Mouse (Mus musculus) bone marrow, adult 2 months (tissue): Measurements from ENCODE around the gene Peak1.

Source experiments
- CTCF ChIP-seq: fragments of 200-500 bp; IDR thresholded peaks from 2 replicates; pipeline ENCODE4 v1.5.1; 2011; ENCODE audit warnings: low read length, control low read depth; ENCODE audit not compliant: control insufficient read depth, insufficient read depth
- POLR2A ChIP-seq: fragments of 200-500 bp; IDR thresholded peaks from 2 replicates; pipeline ENCODE4 v1.6.1; 2011; ENCODE audit warnings: low read depth, mild to moderate bottlenecking, control low read depth, low read length, borderline replicate concordance; ENCODE audit not compliant: control insufficient read depth

- TF ChIP-seq CTCF, result no peak
- TF ChIP-seq POLR2A, result no peak
Measured at GRCm38 (mm10) chr9:56235281-56235680, 182.6 kb downstream of the Peak1 start.
